Mouse (Mus musculus) hindbrain, embryonic 12.5 days (tissue): Measurements from ENCODE around the gene Rnf114. TPM values are rescaled to one million over a fixed set of nuclear protein-coding genes. Genes with fewer than 3 reads are reported as not detected.
A peak's percentile ranks its signal among the peaks of the same experiment; 100 is the strongest.

Experiments
- ATAC-seq: fragments of 200-750 bp; cut with Nextera tagmentation; 2 replicates; pipeline ENCODE4 v1.8.0; 2017; ENCODE audit warnings: moderate TSS enrichment; ENCODE audit not compliant: low FRiP score
- H3K27ac ChIP-seq: fragments of 300-500 bp; sonication (generic); 2 replicates; pipeline ENCODE4 v1.5.1; 2016; ENCODE audit warnings: mild to moderate bottlenecking
- H3K27me3 ChIP-seq: fragments of 300-500 bp; sonication (generic); 2 replicates; pipeline ENCODE4 v1.6.1; 2016; ENCODE audit warnings: mild to moderate bottlenecking
- H3K36me3 ChIP-seq: fragments of 300-500 bp; sonication (generic); 2 replicates; pipeline ENCODE4 v1.6.1; 2016; ENCODE audit warnings: mild to moderate bottlenecking
- H3K4me1 ChIP-seq: fragments of 300-500 bp; sonication (generic); 2 replicates; pipeline ENCODE4 v1.6.1; 2016
- H3K4me2 ChIP-seq: fragments of 300-500 bp; sonication (generic); replicated peaks from 2 replicates; pipeline ENCODE4 v1.6.1; 2016; ENCODE audit warnings: mild to moderate bottlenecking
- H3K4me3 ChIP-seq: fragments of 300-500 bp; sonication (generic); 2 replicates; pipeline ENCODE4 v1.5.1; 2016; ENCODE audit warnings: mild to moderate bottlenecking
- H3K9ac ChIP-seq: fragments of 300-500 bp; sonication (generic); 2 replicates; pipeline ENCODE4 v1.6.1; 2016; ENCODE audit warnings: mild to moderate bottlenecking, moderate library complexity
- H3K9me3 ChIP-seq: fragments of 300-500 bp; sonication (generic); replicated peaks from 2 replicates; pipeline ENCODE4 v1.6.1; 2016; ENCODE audit warnings: mild to moderate bottlenecking
- WGBS: fragments of 180-500 bp; shearing (Covaris S2); methylation state at CpG from one replicate; pipeline ENCODE4 v1.1.7; 2016; 5-methylcytosine and 5-hydroxymethylcytosine counted together
- polyA plus RNA-seq: library from polyadenylated mRNA; unstranded; fragments of >200 nt; fragmentation: Nextera tagmentation; extraction: Ambion mirVana; gene quantifications from 2 replicates; pipeline ENCODE4 v1.2.1, GENCODE M21; 2016

Rnf114 gene
- polyA plus RNA-seq, 1 experiment from 2014 or later = 120 TPM

- Histone ChIP-seq H3K27ac (no peak overlapping the region), H3K9ac (no peak overlapping the region), H3K4me3 (no peak overlapping the region), H3K4me2 (no peak overlapping the region), H3K36me3 (no peaks in the 10 kb centered on the region), H3K9me3 (no peaks in the 10 kb centered on the region), H3K4me1 (peaks cover 14% of the 10 kb centered on the region), H3K27me3 (no peaks in the 10 kb centered on the region)
- ATAC-seq = no peak
- WGBS = 89% methylated on average over 7 of the region's 7 CpGs
These were observed 4.0 kb downstream of the Rnf114 start for GRCm38 (mm10) chr2:167496437-167496836.

DNA sequence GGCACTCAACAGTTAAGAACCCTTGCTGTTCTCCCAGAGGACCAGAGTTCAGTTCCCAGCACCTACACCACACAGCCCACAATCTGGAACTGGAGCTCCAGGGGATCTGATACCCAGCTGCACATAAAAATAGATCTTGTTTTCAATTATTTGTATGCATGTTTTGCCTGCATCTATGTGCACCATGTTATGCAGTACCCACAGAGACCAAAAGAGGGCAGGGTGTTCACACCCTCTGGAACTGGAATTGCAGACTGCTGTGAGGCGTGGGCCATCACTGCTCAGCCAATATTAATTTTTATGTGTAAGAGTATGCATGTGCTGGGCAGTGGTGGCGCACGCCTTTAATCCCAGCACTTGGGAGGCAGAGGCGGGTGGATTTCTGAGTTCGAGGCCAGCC, 4.8 kb downstream of the Rnf114 start:
- WGBS = 76% methylated on average over 5 of the region's 5 CpGs
- ATAC-seq = no peak

GRCm38 (mm10) chr2:167502554-167503252, 10.3 kb downstream of the Rnf114 start:
- H3K36me3 ChIP-seq = peaks cover 10% of the 10 kb centered on the region
- peaks cover 27% of the 10 kb centered on the region for H3K4me1 ChIP-seq
- no peaks in the 10 kb centered on the region for H3K27me3 ChIP-seq
- peak; percentile 38 for ATAC-seq
- no peaks in the 10 kb centered on the region for H3K9me3 ChIP-seq
- 51% methylated on average over 13 of the region's 13 CpGs for WGBS
- no peak overlapping the region for H3K9ac ChIP-seq
- H3K4me3 ChIP-seq = peak overlapping the region; percentile 92
- H3K4me2 ChIP-seq = peak overlapping the region; percentile 87
- peak overlapping the region; percentile 79; the same call in 1 of the 2 replicates for H3K27ac ChIP-seq

More for the DNA sequence above, 4.8 kb downstream of the Rnf114 start:
- no peaks in the 10 kb centered on the region for H3K27me3 ChIP-seq
- H3K4me1 ChIP-seq = peaks cover 7% of the 10 kb centered on the region
- no peaks in the 10 kb centered on the region for H3K9me3 ChIP-seq
- no peaks in the 10 kb centered on the region for H3K36me3 ChIP-seq
- H3K4me3 ChIP-seq = no peak overlapping the region
- H3K9ac ChIP-seq = no peak overlapping the region
- H3K4me2 ChIP-seq = no peak overlapping the region
- H3K27ac ChIP-seq = no peak overlapping the region

DNA sequence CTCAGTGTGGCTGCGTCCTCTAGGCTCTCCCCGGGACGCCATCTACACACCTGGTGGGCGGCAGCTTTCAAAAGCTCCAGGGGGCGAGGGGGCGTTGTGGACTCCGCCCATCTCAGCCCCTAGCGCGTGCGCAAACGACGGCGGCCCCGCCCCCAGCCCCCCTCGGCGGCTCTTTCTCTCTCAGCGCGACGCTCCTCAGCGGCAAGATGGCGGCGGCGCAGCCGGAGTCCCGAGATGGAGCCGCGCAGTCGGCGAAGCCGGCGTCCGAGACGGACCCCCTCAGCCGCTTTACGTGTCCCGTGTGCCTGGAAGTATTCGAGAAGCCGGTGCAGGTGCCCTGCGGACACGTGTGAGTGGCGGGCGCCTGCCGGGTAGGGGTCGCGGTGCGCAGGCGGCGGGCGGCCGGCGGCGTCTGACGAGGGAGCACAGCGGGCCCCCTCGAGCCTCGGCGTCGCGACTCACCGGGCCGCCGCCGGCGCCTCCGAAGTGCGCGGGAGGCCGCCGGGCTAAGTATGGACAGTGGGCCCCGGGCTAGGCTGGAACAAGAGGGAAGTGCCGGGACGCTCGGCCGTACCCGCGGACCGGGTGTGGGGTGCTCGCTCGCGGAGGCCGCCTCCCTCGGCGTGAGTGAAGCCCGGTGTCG, 10.9 kb downstream of the Rnf114 start:
- H3K36me3 ChIP-seq = peaks cover 17% of the 10 kb centered on the region
- no peaks in the 10 kb centered on the region for H3K27me3 ChIP-seq
- under 1% methylated on average over 76 of the region's 85 CpGs for WGBS
- H3K9me3 ChIP-seq = no peaks in the 10 kb centered on the region
- peak overlapping the region; percentile 87 for H3K4me2 ChIP-seq
- peak; percentile 86 for ATAC-seq
- peaks cover 27% of the 10 kb centered on the region for H3K4me1 ChIP-seq
- peak overlapping the region; percentile 92 for H3K4me3 ChIP-seq
- H3K9ac ChIP-seq = peak overlapping the region; percentile 93
- peak overlapping the region; percentile 79 for H3K27ac ChIP-seq

DNA sequence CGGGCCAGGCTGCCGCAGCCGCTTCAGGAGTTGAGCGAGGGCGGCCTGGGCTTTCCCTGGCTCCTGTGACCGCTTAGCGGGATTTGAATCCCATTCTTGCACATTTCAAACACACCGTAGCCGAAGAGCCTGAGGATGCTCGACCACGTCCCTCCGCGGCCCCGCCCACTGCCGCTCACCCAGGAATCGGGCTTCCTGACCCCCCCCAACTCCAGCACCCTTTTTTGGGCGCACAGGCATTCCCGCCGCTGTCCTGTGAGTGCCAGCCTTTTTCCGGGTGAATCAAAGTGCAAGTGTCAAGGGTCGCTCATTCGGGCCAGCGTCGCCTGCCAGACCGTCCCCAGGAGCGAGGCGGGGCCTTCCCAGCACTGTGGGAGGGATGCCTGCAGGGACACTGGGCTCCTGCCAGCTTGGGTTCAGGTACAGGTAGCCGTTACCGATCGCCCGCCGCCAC, 11.5 kb downstream of the Rnf114 start:
- WGBS = under 1% methylated on average over 32 of the region's 32 CpGs
- no peaks in the 10 kb centered on the region for H3K9me3 ChIP-seq
- H3K36me3 ChIP-seq = peaks cover 22% of the 10 kb centered on the region
- H3K27me3 ChIP-seq = no peaks in the 10 kb centered on the region
- no peak for ATAC-seq
- H3K4me1 ChIP-seq = peaks cover 27% of the 10 kb centered on the region
- H3K9ac ChIP-seq = peak overlapping the region; percentile 93
- peak overlapping the region; percentile 87 for H3K4me2 ChIP-seq
- peak overlapping the region; percentile 79 for H3K27ac ChIP-seq
- H3K4me3 ChIP-seq = peak overlapping the region; percentile 92

DNA sequence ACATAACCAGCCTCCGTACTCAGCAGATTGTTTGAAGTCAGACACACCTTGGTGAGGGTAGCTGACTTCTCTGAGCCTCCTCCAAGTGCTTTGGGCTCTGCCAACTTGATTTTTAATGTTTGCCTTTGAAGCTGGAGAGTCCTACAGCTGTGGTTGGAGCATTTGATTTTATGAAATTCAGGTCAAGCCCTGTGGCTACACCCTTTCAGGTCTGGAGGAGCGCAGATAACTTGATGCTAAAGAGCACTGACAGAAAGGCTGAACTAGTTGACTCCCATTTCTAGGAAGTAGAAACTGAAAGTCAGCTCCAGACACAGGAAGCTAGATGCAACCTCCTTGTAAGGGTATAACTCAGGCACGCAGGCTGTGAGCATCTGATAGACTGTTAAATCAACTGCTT, 12.7 kb downstream of the Rnf114 start:
- Histone ChIP-seq H3K36me3 (peaks cover 32% of the 10 kb centered on the region), H3K27ac (no peak overlapping the region), H3K4me1 (peaks cover 27% of the 10 kb centered on the region), H3K4me2 (peak overlapping the region; percentile 87), H3K9ac (0 out of 2 replicates have a peak overlapping the region, but pooled peaks have one; percentile 8), H3K4me3 (0 out of 2 replicates have a peak overlapping the region, but pooled peaks have one; percentile 92), H3K9me3 (no peaks in the 10 kb centered on the region), H3K27me3 (no peaks in the 10 kb centered on the region)
- 87% methylated on average over 3 of the region's 3 CpGs for WGBS
- no peak for ATAC-seq

GRCm38 (mm10) chr2:167506546-167507260, 14.3 kb downstream of the Rnf114 start:
- Histone ChIP-seq H3K27me3 (no peaks in the 10 kb centered on the region), H3K36me3 (peaks cover 46% of the 10 kb centered on the region), H3K4me1 (peaks cover 27% of the 10 kb centered on the region), H3K9ac (no peak overlapping the region), H3K4me2 (no peak overlapping the region), H3K9me3 (no peaks in the 10 kb centered on the region), H3K4me3 (no peak overlapping the region), H3K27ac (no peak overlapping the region)
- WGBS = 97% methylated on average over 10 of the region's 10 CpGs
- ATAC-seq = no peak

GRCm38 (mm10) chr2:167507719-167508385, 15.4 kb downstream of the Rnf114 start:
- Histone ChIP-seq H3K4me3 (no peak overlapping the region), H3K9me3 (no peaks in the 10 kb centered on the region), H3K27me3 (no peaks in the 10 kb centered on the region), H3K27ac (no peak overlapping the region), H3K4me1 (peaks cover 27% of the 10 kb centered on the region), H3K9ac (no peak overlapping the region), H3K4me2 (no peak overlapping the region), H3K36me3 (peaks cover 58% of the 10 kb centered on the region)
- WGBS = 96% methylated on average over 3 of the region's 3 CpGs
- ATAC-seq = no peak

DNA sequence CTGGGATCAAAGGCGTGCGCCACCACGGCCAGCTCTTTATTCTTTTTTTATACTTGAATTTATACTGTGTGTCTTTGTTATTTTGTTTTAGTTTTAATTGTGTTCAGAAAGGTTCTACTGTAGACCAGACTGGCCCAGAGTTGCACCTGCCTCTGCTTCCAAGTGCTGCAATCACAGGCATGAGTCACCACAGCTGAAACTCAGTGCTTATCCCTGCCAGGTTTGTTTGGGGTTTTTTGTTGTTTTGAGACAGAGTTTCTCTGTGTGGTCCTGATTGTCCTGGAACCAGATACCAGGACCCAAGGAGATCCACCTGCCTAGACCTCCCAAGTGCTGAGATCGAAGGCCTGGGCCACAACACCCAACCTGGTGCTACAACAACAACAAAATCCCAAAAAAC, 16.1 kb downstream of the Rnf114 start:
- 95% methylated on average over 4 of the region's 4 CpGs for WGBS
- H3K9ac ChIP-seq = no peak overlapping the region
- no peak overlapping the region for H3K27ac ChIP-seq
- H3K36me3 ChIP-seq = peaks cover 64% of the 10 kb centered on the region
- H3K4me2 ChIP-seq = no peak overlapping the region
- H3K4me3 ChIP-seq = no peak overlapping the region
- H3K9me3 ChIP-seq = no peaks in the 10 kb centered on the region
- H3K27me3 ChIP-seq = no peaks in the 10 kb centered on the region
- peaks cover 27% of the 10 kb centered on the region for H3K4me1 ChIP-seq
- ATAC-seq = no peak

DNA sequence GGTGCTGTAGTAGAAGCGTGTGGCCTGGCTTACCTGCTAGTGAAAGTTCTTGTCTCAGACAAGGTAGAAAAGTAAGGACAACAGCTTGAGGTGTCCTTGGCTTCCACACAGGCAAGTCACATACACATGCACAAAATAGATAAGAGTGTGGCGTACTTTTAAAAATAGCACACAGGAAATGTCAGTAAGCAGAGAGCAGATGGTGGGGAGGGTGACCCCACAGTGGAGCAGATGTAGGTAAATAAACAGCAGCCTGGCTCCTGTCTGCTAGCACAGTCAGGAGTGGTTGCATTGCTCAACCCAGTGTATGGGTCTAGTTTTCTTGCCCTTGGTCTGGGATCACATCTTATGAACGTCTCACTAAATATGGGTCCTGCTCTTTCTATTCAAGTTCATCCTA, 18.0 kb downstream of the Rnf114 start:
- WGBS = 84% methylated on average over 3 of the region's 3 CpGs
- Histone ChIP-seq H3K4me1 (peaks cover 11% of the 10 kb centered on the region), H3K4me2 (no peak overlapping the region), H3K9ac (no peak overlapping the region), H3K36me3 (peaks cover 82% of the 10 kb centered on the region), H3K27me3 (no peaks in the 10 kb centered on the region), H3K27ac (no peak overlapping the region), H3K4me3 (no peak overlapping the region), H3K9me3 (no peaks in the 10 kb centered on the region)
- ATAC-seq = no peak

DNA sequence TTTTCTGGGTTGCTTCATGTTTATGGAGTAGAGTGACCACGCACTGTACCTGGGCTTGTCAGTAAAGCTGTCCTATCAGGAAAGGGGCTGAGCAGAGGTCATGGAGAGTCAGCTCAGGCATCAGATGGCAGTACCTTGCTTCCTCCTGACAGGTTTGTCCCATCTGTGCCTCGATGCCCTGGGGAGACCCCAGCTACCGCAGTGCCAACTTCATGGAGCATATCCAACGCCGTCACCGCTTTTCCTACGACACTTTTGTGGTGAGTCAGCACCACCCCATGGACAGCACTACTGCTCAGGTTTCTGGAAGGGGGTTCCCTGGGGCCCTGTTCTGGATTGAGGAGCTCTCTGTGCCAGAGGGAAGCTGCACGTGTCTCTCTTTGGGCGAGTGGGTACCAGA, 19.9 kb downstream of the Rnf114 start:
- H3K27me3 ChIP-seq = no peaks in the 10 kb centered on the region
- peaks cover 94% of the 10 kb centered on the region for H3K36me3 ChIP-seq
- no peaks in the 10 kb centered on the region for H3K9me3 ChIP-seq
- H3K4me2 ChIP-seq = no peak overlapping the region
- no peak for ATAC-seq
- WGBS = 90% methylated on average over 9 of the region's 9 CpGs
- no peak overlapping the region for H3K9ac ChIP-seq
- no peak overlapping the region for H3K4me3 ChIP-seq
- no peak overlapping the region for H3K27ac ChIP-seq
- no peaks in the 10 kb centered on the region for H3K4me1 ChIP-seq

DNA sequence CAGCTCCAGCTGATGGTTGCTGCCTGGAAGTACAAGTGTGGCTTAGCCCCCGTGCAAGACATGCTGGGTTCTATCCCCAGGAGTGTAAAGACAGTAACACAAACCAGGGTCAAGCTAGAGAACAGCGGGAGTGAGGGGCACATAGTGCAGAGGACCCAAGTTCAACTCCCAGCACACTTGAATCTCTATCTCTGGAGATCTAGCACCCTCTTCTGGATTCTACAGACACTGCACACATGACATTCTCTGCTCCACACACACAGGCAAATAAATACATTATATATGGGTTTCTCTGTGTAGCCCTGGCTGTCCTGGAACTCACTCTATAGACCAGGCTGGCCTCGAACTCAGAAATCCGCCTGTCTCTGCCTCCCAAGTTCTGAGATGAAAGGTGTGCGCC, 20.5 kb downstream of the Rnf114 start:
- Histone ChIP-seq H3K27me3 (no peaks in the 10 kb centered on the region), H3K36me3 (peaks cover 94% of the 10 kb centered on the region), H3K4me3 (no peak overlapping the region), H3K4me1 (no peaks in the 10 kb centered on the region), H3K9ac (no peak overlapping the region), H3K4me2 (no peak overlapping the region), H3K27ac (no peak overlapping the region), H3K9me3 (no peaks in the 10 kb centered on the region)
- WGBS = 95% methylated on average over 5 of the region's 5 CpGs
- no peak for ATAC-seq
